Mouse (Mus musculus): Measurements from ENCODE around the gene Rad51b. TPM values are rescaled to one million over a fixed set of nuclear protein-coding genes. Genes with fewer than 3 reads are reported as not detected.

The Rad51b gene
- polyA plus RNA-seq, 1 experiment from 2014 or later: 6.6 TPM

- no peaks in the 10 kb centered on the region for H3K27me3 ChIP-seq (ENCODE audit: insufficient read depth, poor library complexity, severe bottlenecking)
- no peak overlapping the region for H3K4me3 ChIP-seq
- no peak overlapping the region for H3K27ac ChIP-seq
- DNase-seq (ENCODE audit: low spot score): no peak
- peaks cover 16% of the 10 kb centered on the region for H3K4me1 ChIP-seq (replicated peaks)
- no peaks in the 10 kb centered on the region for H3K9me3 ChIP-seq
- no peaks in the 10 kb centered on the region for H3K36me3 ChIP-seq
These were observed 441.6 kb downstream of the Rad51b start for GRCm38 (mm10) chr12:79738700-79739099.

GRCm38 (mm10) chr12:79739918-79740639 is 443.0 kb downstream of the Rad51b start:
- WGBS: 93% methylated on average over 11 of the region's 11 CpGs
- peaks cover 20% of the 10 kb centered on the region for H3K4me1 ChIP-seq (replicated peaks)
- no peak overlapping the region for H3K27ac ChIP-seq
- peaks cover 5% of the 10 kb centered on the region; the same call in 1 of the 2 replicates for H3K27me3 ChIP-seq (ENCODE audit: insufficient read depth, poor library complexity, severe bottlenecking)
- no peak for DNase-seq (ENCODE audit: low spot score)
- no peaks in the 10 kb centered on the region for H3K9me3 ChIP-seq
- no peaks in the 10 kb centered on the region for H3K36me3 ChIP-seq
- H3K4me3 ChIP-seq: no peak overlapping the region

GRCm38 (mm10) chr12:79742211-79742610 is 445.1 kb downstream of the Rad51b start:
- peak overlapping the region; percentile 78 for H3K27ac ChIP-seq
- no peaks in the 10 kb centered on the region for H3K36me3 ChIP-seq
- DNase-seq (ENCODE audit: low spot score): no peak
- H3K9me3 ChIP-seq: no peaks in the 10 kb centered on the region
- peaks cover 5% of the 10 kb centered on the region; the same call in 1 of the 2 replicates for H3K27me3 ChIP-seq (ENCODE audit: insufficient read depth, poor library complexity, severe bottlenecking)
- 52% methylated on average over 7 of the region's 7 CpGs for WGBS
- peaks cover 40% of the 10 kb centered on the region for H3K4me1 ChIP-seq (replicated peaks)
- H3K4me3 ChIP-seq: no peak overlapping the region

GRCm38 (mm10) chr12:79744131-79744530 is 447.0 kb downstream of the Rad51b start:
- no peaks in the 10 kb centered on the region for H3K36me3 ChIP-seq
- no peak for DNase-seq (ENCODE audit: low spot score)
- H3K27ac ChIP-seq: peak overlapping the region; percentile 53; the same call in 1 of the 2 replicates
- WGBS: 84% methylated on average over 6 of the region's 6 CpGs
- no peaks in the 10 kb centered on the region for H3K9me3 ChIP-seq
- no peak overlapping the region for H3K4me3 ChIP-seq
- H3K4me1 ChIP-seq (replicated peaks): peaks cover 57% of the 10 kb centered on the region
- peaks cover 9% of the 10 kb centered on the region; the same call in 1 of the 2 replicates for H3K27me3 ChIP-seq (ENCODE audit: insufficient read depth, poor library complexity, severe bottlenecking)

GRCm38 (mm10) chr12:79745225-79745624 is 448.1 kb downstream of the Rad51b start:
- H3K36me3 ChIP-seq: no peaks in the 10 kb centered on the region
- H3K27me3 ChIP-seq (ENCODE audit: insufficient read depth, poor library complexity, severe bottlenecking): peaks cover 9% of the 10 kb centered on the region; the same call in 1 of the 2 replicates
- no peaks in the 10 kb centered on the region for H3K9me3 ChIP-seq
- H3K27ac ChIP-seq: 0 out of 2 replicates have a peak overlapping the region, but pooled peaks have one; percentile 67
- DNase-seq (ENCODE audit: low spot score): no peak
- WGBS: 84% methylated on average over 5 of the region's 5 CpGs
- no peak overlapping the region for H3K4me3 ChIP-seq
- peaks cover 68% of the 10 kb centered on the region for H3K4me1 ChIP-seq (replicated peaks)

GRCm38 (mm10) chr12:79745845-79746510 is 448.9 kb downstream of the Rad51b start:
- Histone ChIP-seq H3K4me3 (no peak overlapping the region), H3K36me3 (no peaks in the 10 kb centered on the region), H3K27ac (peak overlapping the region; percentile 67), H3K4me1 (replicated peaks) (peaks cover 75% of the 10 kb centered on the region), H3K27me3 (ENCODE audit: insufficient read depth, poor library complexity, severe bottlenecking) (peaks cover 9% of the 10 kb centered on the region; the same call in 1 of the 2 replicates), H3K9me3 (no peaks in the 10 kb centered on the region)
- 38% methylated on average over 10 of the region's 10 CpGs for WGBS
- no peak for DNase-seq (ENCODE audit: low spot score)

- H3K36me3 ChIP-seq: no peaks in the 10 kb centered on the region
- peaks cover 9% of the 10 kb centered on the region; the same call in 1 of the 2 replicates for H3K27me3 ChIP-seq (ENCODE audit: insufficient read depth, poor library complexity, severe bottlenecking)
- H3K27ac ChIP-seq: no peak overlapping the region
- peaks cover 78% of the 10 kb centered on the region for H3K4me1 ChIP-seq (replicated peaks)
- 94% methylated on average over 3 of the region's 3 CpGs for WGBS
- no peaks in the 10 kb centered on the region for H3K9me3 ChIP-seq
- H3K4me3 ChIP-seq: no peak overlapping the region
- no peak for DNase-seq (ENCODE audit: low spot score)
These were observed 450.5 kb downstream of the Rad51b start for GRCm38 (mm10) chr12:79747541-79747940.

GRCm38 (mm10) chr12:79748862-79749261 is 451.8 kb downstream of the Rad51b start:
- Histone ChIP-seq H3K27ac (peak overlapping the region; percentile 91), H3K36me3 (no peaks in the 10 kb centered on the region), H3K27me3 (ENCODE audit: insufficient read depth, poor library complexity, severe bottlenecking) (peaks cover 9% of the 10 kb centered on the region; the same call in 1 of the 2 replicates), H3K4me1 (replicated peaks) (peaks cover 87% of the 10 kb centered on the region), H3K4me3 (no peak overlapping the region), H3K9me3 (no peaks in the 10 kb centered on the region)
- 42% methylated on average over 4 of the region's 4 CpGs for WGBS
- no peak for DNase-seq (ENCODE audit: low spot score)

GRCm38 (mm10) chr12:79750253-79751125 is 453.4 kb downstream of the Rad51b start:
- 27% methylated on average over 10 of the region's 10 CpGs for WGBS
- Histone ChIP-seq H3K9me3 (no peaks in the 10 kb centered on the region), H3K4me3 (no peak overlapping the region), H3K27me3 (ENCODE audit: insufficient read depth, poor library complexity, severe bottlenecking) (0 out of 2 replicates have a peak, but pooled peaks cover 3% of the 10 kb centered on the region), H3K4me1 (replicated peaks) (peaks cover 82% of the 10 kb centered on the region), H3K27ac (peak overlapping the region; percentile 91), H3K36me3 (no peaks in the 10 kb centered on the region)
- DNase-seq (ENCODE audit: low spot score): peak; percentile 30

- H3K4me3 ChIP-seq: no peak overlapping the region; the same call in 1 of the 2 replicates
- 0 out of 2 replicates have a peak, but pooled peaks cover 3% of the 10 kb centered on the region for H3K27me3 ChIP-seq (ENCODE audit: insufficient read depth, poor library complexity, severe bottlenecking)
- 16% methylated on average over 8 of the region's 8 CpGs for WGBS
- no peaks in the 10 kb centered on the region for H3K36me3 ChIP-seq
- H3K27ac ChIP-seq: peak overlapping the region; percentile 91
- peak; percentile 35 for DNase-seq (ENCODE audit: low spot score)
- H3K9me3 ChIP-seq: no peaks in the 10 kb centered on the region
- H3K4me1 ChIP-seq (replicated peaks): peaks cover 82% of the 10 kb centered on the region
These were observed 454.7 kb downstream of the Rad51b start for GRCm38 (mm10) chr12:79751781-79752180.

- peak; percentile 75 for DNase-seq (ENCODE audit: low spot score)
- Histone ChIP-seq H3K27ac (peak overlapping the region; percentile 91), H3K4me1 (replicated peaks) (peaks cover 79% of the 10 kb centered on the region), H3K4me3 (no peak overlapping the region; the same call in 1 of the 2 replicates), H3K36me3 (no peaks in the 10 kb centered on the region), H3K27me3 (ENCODE audit: insufficient read depth, poor library complexity, severe bottlenecking) (0 out of 2 replicates have a peak, but pooled peaks cover 3% of the 10 kb centered on the region), H3K9me3 (no peaks in the 10 kb centered on the region)
- 5% methylated on average over 5 of the region's 5 CpGs for WGBS
These were observed 455.1 kb downstream of the Rad51b start for GRCm38 (mm10) chr12:79752189-79752588.

GRCm38 (mm10) chr12:79755617-79756016 is 458.5 kb downstream of the Rad51b start:
- no peaks in the 10 kb centered on the region for H3K27me3 ChIP-seq (ENCODE audit: insufficient read depth, poor library complexity, severe bottlenecking)
- no peak for DNase-seq (ENCODE audit: low spot score)
- H3K4me1 ChIP-seq (replicated peaks): peaks cover 59% of the 10 kb centered on the region
- peak overlapping the region; percentile 78 for H3K27ac ChIP-seq
- 54% methylated on average over 4 of the region's 4 CpGs for WGBS
- no peaks in the 10 kb centered on the region for H3K36me3 ChIP-seq
- H3K9me3 ChIP-seq: no peaks in the 10 kb centered on the region
- no peak overlapping the region for H3K4me3 ChIP-seq
